Mouse (Mus musculus) layer of hippocampus, postnatal 25 days (tissue): ENCODE data around the gene Jmy. TPM values are rescaled to one million over a fixed set of nuclear protein-coding genes. Genes with fewer than 3 reads are reported as not detected.
"Not testable (repeated sequence)": the region's sequence is repeated elsewhere in the genome, so short reads cannot be mapped to it uniquely, and the experiment has no call there.

Experiments
- DNase-seq, 2 experiments: peaks; one replicate each; pipeline ENCODE4 v3.0.0; 2022; ENCODE audit warnings: mixed read lengths in 2 of 2, low spot score in 1 of 2; ENCODE audit errors: extremely low spot score in 1 of 2
- total RNA-seq, 2 experiments: library from RNA; stranded (reverse); gene quantifications; 2 replicates each; pipeline ENCODE4 v1.2.3; 2021

The Jmy gene
- total RNA-seq: 10 to 100 TPM; 40.5 to 41.8 TPM

DNA sequence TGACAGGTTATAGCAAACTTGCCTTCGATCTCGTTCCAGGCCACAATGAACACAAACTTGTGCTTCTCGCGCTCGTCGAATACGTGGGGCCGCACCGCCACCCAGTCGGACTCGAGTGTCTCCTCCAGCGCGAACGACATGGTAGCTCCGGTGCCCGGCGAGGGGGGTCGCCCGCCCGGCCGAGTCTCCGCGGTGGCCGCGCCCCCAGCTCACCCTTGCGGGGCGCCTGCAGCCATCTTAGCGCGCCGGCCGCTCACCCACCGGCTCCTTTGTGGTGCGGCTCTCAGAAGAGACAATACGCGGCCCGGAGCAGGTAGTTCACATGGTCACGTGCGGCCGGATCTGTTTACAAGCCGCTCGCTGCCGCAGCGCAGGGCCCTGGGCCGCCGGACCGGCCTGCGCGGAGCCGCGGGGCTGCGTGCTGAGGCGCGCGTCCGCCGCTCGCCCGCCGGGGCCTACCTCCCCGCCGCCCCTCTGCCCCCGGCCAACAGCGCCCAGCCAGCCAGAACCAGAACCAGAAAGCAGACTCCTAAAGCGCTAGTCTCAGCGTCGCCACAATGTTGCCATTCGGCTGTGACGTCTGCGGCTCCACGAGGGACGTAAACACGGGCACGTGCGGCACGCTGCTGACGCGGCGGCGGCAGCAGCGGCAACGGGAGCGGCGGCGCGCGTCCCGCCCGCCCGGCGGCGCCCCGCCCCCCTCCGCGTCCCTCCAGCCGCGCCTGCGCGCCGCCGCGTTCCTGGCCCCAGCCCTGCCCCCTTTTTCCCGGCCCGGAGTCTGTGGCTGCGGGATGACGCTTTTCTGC lies at the start of gene Jmy:
Gene Jmy, minus strand, starts transcription at position 642 of the 806 bp plus-strand sequence.
- DNase-seq: peak; percentile 81 to 82

DNA sequence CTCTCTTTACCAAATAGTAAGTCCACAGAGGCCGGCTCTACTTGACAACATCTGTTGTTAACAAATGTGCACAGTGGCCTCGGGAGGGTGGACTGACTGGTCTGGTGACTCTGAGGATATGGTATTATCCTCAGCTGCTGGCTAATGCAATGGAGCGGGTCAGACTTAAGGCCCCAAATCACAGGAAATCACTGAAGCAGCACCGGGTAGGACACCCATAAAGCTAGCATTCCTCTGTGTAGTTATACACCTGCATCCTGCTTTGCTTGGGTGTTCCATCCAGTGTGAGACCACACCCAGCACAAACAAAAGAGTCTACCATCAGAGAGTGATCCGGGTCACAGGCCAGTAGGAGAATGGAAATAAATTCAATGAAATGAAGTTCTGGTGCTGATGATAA lies 48.0 kb upstream of the Jmy start:
- DNase-seq: no peak

GRCm38 (mm10) chr13:93546011-93546410 lies 46.4 kb upstream of the Jmy start:
- no peak for DNase-seq

- DNase-seq: no peak
Observed at GRCm38 (mm10) chr13:93544274-93544673, 44.7 kb upstream of the Jmy start.

GRCm38 (mm10) chr13:93539311-93539710 lies 39.7 kb upstream of the Jmy start:
- DNase-seq: no peak

GRCm38 (mm10) chr13:93518753-93519319 lies 19.2 kb upstream of the Jmy start:
- DNase-seq: no peak

DNA sequence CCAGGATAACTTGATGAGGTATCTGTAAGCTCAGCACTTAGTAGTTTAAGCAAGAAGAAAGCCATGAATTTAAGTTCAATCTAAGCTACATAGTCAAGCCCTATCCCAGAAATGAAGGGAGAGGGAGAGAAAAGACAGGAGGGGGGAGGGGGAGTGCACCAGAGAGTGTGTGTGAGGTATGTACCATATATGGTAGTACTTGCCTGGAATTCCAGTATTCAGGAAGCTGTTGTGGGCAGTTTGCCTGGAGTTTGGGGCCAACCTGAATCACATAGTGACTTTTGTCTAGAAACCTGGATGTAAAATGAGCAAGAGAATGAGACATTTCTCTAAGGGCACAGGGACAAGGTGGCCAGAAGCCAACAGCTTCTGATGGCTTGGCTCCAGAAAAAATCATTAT lies 17.6 kb upstream of the Jmy start:
- DNase-seq: no peak

DNA sequence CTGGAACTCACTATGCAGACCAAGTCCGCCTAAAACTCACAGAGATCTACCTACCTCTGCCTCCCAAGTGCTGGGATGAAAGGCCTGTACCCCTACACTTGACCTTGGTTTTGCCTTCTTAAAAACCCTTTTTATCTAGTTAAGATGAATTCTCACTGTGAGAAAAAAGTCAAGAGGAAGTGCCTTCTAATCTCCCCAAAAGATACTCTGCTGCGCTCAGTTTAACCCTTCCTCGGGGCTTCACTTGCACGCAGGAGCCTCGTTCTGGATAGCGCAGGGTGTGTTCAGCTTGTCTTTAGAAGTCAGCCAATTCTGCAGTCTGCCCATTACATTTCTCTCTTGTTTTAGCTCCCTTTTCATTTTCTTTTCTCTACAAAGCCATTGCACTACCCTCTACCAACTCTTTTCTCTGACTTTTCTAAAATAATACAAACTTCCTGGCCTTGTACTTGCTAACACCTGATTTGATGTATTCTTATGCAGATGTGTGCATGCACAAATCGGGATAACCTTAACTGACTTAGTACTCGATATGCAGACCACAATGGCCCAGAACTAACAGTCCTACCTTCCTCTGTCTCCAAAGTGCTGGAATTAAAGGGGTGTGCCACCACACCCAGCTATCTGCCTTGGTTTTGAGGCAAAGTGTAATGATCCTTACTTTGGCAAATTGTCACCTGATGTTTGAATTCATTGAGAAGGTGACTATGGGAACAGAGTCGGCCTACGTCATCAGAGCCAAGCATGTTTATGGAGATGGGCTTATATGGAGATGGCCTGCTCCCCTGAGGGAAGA lies 14.6 kb upstream of the Jmy start:
- DNase-seq: no peak

- DNase-seq: peak; percentile 15 to 28
Observed at GRCm38 (mm10) chr13:93510447-93511180, 11.0 kb upstream of the Jmy start.

DNA sequence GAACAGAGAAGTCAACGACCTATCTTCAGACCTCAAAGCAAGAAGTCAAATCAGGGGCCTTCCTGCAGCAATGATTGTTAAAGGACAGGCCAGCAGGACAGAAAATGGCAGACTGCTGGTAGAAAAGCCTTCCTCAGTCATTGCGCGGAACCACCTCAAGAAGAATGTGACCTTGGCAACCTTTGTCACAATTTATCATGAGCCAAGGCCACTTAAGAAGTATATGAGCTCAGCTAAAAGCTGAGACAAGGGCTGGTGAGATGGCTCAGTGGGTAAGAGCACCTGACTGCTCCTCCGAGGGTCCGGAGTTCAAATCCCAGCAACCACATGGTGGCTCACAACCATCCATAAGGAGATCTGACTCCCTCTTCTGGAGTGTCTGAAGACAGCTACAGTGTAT lies 7.3 kb upstream of the Jmy start:
- DNase-seq: not testable (repeated sequence)

DNA sequence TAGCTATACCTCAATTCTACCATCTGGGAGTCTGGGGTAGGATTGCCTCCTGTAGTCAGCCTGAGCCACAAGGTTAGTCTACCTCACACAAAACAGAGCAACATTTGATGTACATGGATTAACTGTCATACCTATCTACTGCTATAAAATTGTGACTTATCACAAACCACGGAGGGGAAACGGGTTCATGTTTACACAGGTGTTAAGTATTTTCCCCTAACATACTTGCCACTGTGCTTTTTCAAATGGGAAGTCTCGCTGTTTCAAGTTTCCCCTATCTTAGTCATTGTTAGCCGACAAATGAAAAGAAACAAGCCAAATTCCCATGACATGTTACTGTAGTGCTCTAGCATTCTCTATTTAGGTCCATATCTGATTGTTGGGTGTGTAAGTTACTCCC lies 2.1 kb upstream of the Jmy start:
- no peak for DNase-seq

DNA sequence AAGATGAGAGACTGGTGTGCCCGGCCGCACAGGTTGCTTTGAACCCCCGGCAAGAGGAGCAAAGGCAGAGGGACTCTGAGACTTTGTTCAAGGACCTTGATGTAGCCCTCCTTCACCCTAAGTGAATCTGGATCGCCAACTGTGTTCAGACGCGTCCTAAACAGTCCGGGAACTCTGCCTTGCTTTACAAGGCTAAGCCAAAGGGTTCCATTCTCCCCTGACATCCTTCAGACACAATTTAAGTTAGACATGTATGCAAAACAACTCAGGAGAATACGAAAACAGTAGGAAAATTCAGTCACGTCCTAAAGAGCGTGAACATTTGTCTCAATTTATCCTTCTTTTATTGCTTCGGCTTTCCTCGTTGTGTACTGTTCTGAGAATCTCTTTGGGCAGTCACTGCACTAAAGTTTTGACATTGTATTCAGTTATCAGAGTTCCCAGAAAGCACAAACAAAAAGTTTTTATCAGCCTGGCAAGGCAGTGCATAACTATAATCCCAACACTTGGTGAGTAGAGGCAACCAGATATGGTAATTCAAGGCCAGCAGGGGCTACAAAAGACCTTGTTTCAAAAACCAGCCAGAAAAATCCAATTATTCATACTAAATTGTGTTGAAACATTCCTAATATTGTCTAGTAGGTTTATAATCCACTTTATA lies 495 bp upstream of the Jmy start:
- no peak for DNase-seq

GRCm38 (mm10) chr13:93498211-93499166 lies 1.1 kb downstream of the Jmy start:
- DNase-seq: peak; percentile 19 to 25

DNA sequence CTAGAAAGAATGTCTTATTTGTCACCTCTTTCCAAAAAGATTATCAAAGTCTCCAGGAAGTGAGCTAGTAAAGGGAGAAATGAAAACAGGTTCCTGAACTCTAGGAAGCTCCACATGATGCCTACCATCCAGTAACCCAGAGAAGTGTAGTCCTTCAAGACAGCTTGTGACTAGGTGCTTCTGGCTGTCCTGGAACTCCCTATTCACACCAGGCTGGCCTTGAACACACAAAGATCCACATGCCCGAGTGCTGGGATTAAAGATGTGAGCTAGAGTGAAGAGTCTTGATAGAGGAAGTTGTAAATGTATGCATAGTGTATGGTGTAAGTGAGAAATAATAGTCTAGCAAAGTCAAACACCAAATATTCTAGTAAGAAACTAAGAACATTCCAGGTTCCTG lies 2.6 kb downstream of the Jmy start:
- DNase-seq: no peak

DNA sequence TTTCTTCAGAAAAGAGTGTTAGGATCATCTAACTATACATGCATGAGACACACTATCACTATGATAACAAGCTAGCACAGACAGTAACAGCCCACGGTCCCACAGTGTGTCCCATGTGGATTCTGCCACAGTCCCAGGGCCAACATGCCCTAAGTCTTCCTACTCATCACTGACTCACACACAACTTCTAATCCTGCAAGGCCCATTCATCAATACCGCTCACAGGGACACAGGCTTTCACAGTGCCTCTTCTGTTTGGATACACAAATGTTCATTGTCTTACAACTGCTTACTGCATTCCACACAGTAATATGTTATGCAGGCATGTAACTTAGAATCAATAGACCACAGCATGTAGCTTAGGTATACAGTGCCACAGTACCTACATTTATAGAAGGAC lies 11.1 kb downstream of the Jmy start:
- no peak for DNase-seq

DNA sequence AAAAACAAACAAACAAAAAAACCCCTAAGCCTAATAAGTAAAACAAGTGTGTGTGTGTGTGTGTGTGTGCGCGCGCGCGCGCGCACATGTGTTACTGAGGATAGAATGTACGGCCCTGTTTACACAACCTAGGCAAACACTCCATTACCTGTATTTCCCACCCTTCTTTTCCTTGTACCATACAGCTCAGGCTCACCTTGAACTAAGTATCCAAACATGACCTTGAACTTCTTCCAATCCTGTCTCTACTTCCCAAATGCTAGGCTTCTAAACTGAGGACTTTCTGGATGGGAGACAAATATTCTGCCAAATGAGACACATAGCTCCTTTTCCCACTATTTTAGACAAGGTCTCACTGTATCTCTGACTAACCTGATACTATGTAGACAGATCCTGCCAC lies 11.9 kb downstream of the Jmy start:
- DNase-seq: no peak

DNA sequence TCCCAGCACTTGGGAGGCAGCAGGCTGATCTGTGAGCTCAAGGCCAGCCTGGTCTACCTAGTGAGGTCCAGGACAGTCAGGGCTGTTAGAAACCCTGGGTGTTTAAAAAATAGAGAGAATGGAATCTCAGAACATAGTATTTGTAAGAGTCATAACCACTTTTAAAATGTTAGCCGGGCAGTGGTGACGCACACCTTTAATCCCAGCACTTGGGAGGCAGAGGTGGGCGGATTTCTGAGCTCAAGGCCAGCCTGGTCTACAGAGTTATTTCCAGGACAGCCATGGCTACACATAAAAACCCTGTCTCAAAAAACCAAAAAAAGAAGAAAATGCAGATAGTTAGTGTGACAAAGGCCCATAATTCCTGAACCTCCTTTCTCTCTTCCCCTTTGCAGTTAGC lies 15.3 kb downstream of the Jmy start:
- DNase-seq: no peak

DNA sequence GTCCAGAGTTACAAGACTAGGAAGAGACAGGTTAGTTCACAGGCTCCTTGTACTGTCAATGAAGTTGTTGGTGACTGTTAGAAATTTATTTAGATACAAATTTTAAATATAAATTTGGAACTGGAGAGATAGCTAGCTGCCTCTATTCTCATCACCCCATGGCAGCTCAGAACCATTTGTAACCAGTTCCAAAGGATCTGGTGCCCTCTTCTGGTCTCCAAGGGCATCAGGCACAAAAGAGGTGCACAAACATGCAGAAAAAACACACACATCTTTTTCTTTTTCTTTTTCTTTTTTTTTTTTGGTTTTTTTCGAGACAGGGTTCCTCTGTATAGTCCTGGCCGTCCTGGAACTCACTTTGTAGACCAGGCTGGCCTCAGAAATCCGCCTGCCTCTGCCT lies 18.5 kb downstream of the Jmy start:
- no peak for DNase-seq

- DNase-seq: no peak
Observed at GRCm38 (mm10) chr13:93478344-93478743, 21.3 kb downstream of the Jmy start.
